Mouse (Mus musculus): ENCODE data around the gene Col20a1.

Gene Col20a1

GRCm38 (mm10) chr2:181065827-181066226, 79.5 kb downstream of the Col20a1 start:
- DNase-seq (ENCODE audit: low read depth, low spot score): no peak
